Mouse (Mus musculus): ENCODE results near the gene Grid1.

Grid1 gene

GRCm38 (mm10) chr14:35120905-35121304 lies 301.0 kb downstream of the Grid1 start:
- no peak for DNase-seq

- no peak for DNase-seq
Measured at GRCm38 (mm10) chr14:35122111-35122510, 302.2 kb downstream of the Grid1 start.

- DNase-seq, result no peak
Measured at GRCm38 (mm10) chr14:35123260-35123875, 303.5 kb downstream of the Grid1 start.

DNA sequence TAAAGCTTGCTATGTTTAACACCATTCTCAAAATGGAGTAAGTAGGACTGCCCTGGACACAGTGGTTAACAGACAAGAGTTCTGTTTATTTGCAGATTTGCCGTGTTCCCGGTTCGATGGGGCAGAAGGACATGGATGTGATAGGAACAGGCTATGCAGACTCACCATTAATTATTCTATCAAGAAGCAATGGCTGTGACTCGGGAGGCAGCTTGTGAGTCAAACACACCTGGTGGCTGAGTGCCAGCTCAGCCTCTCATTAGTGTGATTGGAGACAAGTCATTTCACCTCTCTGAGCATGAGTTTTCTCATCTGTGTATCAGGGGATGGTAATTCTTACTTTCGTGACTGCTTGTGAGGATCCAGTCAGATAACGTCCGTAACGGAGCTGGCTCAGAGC lies 307.7 kb downstream of the Grid1 start:
- DNase-seq, result no peak

DNA sequence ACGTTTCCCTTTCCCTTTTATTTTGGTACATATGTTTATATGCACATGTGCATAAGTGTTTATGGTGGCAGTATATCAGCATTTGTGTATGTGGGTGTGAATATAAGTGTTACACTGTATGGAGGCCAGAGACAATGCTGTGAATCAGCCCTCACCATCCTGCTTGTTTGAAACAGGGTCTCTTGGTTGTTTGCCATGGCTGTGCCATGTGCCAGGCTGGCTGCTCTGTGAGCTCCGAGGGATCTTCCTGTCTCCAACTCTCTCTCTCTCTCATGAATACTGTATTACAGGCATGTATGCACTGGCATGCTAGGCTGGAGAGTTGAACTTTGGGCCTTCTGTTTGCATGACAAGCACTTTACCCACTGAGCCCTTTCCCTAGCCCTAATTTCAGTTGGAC lies 315.1 kb downstream of the Grid1 start:
- no peak for DNase-seq

GRCm38 (mm10) chr14:35138069-35138468 lies 318.2 kb downstream of the Grid1 start:
- no peak for DNase-seq

- DNase-seq, result no peak
Measured at GRCm38 (mm10) chr14:35139824-35140223, 319.9 kb downstream of the Grid1 start.

DNA sequence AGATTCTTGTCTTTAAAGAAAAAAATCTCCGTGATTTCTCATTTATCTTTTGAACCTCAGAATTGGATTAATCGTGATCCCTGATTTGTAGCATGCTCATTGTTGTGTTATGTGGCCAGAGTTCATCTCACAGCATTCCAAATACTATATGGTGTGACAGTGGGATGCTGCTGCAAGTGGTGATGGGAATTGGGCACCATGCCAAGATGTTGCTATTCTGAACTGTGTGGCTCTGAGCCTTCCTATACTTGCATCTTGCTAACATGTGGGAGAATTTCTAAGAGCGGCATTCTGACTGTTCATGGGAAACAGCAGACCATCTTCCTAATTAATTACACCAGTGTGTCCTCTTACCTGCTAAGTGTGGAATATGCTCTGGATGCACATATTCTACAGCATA lies 332.5 kb downstream of the Grid1 start:
- no peak for DNase-seq

- DNase-seq, result no peak
Measured at GRCm38 (mm10) chr14:35153701-35154277, 333.9 kb downstream of the Grid1 start.

DNA sequence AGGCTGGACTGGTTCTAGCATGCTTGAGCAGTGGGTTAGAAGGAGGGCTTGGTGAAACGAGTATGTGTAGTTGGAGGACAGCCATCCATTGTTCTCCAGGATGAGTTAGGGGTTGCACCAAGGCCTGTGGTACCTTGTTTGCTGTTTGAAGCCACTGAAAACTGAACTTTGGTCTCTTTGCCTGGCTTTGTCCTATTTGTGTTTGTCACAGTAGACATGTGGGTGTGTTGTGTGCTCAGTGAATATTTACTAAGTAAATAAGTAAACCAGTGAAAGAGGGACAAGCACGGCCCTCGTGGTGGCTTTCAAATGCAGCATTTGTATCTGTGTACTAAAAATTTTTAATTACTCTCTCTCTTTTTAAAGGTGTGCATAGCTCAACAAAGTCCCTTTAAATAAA lies 334.5 kb downstream of the Grid1 start:
- no peak for DNase-seq

- no peak for DNase-seq
Measured at GRCm38 (mm10) chr14:35157069-35157655, 337.3 kb downstream of the Grid1 start.

GRCm38 (mm10) chr14:35159296-35159695 lies 339.4 kb downstream of the Grid1 start:
- DNase-seq, result no peak

DNA sequence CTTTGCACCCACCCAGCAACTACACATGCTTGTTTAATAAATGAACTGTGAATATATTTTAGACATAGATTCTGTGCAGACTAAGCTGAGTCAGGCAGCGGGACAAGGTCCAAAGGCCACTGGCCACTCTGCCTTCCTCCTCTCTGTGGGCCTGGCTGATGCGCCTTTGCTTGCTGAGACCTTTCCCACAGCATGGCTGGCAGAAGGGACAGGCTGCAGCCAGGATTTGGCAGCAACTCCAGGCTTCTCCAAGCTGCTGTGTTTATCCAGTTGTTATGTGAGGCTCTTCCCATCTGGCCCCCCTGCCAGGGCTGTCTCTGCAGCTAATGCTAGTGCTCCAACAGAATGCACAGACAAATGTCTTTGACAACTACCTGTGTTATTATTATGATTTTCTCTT lies 347.5 kb downstream of the Grid1 start:
- no peak for DNase-seq

- no peak for DNase-seq
Measured at GRCm38 (mm10) chr14:35173861-35174260, 354.0 kb downstream of the Grid1 start.

DNA sequence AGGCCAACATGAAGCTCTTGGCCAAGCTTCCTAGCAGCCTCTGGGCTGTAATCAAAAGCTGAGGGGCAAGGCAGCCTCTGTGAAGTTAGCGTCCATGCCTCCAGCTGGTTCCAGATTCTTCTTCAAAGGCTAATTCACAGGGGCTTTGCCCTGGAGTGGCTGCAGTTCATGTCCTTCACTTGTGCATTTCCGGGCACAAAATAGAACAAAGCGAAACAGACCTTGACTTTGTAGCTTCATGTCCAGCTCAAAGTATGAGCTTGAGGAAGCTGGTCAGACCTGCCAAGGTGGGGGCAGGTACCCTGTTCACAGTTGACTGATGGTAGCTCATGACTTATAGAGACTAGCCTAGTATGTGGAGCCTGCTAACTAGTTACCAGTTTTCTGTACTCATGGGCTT lies 356.1 kb downstream of the Grid1 start:
- DNase-seq, result no peak

- DNase-seq, result no peak
Measured at GRCm38 (mm10) chr14:35179076-35179475, 359.2 kb downstream of the Grid1 start.

- no peak for DNase-seq
Measured at GRCm38 (mm10) chr14:35185399-35185798, 365.5 kb downstream of the Grid1 start.

DNA sequence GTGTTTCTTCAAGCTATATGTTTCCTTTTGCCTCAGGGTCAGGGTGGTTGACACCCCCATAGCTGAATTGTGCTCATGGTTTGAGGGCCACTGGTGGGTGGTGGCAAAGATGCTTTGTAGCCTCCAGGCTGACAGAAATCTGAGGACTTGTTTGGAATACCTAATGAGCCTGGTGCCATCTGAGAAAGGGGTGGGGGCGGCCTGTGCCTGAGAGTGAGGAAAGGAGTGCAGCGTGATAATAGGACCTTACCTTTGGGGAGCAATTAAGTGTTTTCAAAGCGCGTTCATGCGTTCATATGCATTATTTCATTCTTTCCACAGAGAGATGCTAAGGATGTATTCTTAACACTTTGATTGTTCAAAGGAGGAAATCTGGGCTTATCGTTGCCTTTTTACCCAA lies 372.3 kb downstream of the Grid1 start:
- DNase-seq, result no peak

DNA sequence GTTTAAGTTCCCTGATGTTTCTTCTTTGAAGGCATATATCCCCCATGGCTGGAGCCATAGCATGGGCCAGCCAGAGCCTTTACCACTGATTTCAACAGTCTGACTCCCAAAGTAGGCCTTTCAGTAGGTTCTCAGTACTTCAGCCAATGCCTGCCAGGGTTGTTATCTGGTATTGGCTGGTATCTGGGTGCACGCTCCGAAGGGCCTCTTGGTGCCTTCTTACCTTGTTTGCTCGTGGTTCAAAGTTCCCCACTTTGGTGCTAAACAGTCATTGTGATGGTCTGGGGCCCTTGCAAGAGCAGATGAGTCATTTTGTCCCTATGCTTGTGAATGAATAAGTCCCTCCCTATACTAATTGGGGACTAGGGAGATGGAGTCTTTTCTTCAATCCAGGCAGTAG lies 377.5 kb downstream of the Grid1 start:
- DNase-seq, result no peak

DNA sequence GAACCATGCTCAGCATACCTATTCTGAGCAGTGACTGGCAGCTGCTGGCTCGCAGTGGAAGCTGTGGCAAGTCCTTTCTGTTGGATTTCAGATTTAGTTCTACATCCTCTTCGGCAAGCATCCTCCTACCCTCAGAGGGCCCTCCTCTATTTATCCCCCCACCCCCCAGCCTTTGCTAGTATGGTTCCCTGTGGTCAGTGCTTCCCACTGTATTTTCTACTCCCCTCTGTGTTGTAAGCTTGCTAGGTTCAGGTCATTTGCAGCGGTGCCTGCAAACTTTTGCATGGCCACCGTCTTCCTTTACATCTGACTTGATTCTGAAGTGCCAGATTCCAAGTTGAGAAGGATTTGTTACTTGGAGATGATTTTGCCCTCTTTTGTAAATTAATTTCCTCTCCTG lies 378.5 kb downstream of the Grid1 start:
- DNase-seq, result no peak

- no peak for DNase-seq
Measured at GRCm38 (mm10) chr14:35198899-35199298, 379.0 kb downstream of the Grid1 start.

- DNase-seq, result no peak
Measured at GRCm38 (mm10) chr14:35209444-35209843, 389.5 kb downstream of the Grid1 start.

DNA sequence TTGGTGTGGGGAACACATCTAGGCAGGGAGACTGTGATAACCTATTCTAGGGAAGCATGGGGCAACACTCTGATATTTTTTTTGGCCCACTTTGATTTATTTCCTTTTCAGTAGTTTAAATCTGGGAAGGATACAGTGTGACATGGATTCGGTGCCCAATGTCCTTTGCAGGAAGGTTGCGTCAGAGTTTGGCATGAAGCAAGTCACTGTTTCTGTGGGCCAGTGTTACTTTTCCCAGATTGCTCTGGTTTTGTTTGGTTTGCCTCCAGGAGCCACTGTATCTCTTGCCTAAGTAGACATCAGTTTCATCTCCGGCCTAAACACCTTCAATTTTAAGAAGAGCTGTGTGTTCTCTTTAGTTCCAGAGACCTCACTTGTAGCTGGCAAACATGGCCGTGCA lies 399.1 kb downstream of the Grid1 start:
- DNase-seq, result no peak

GRCm38 (mm10) chr14:35222196-35222595 lies 402.3 kb downstream of the Grid1 start:
- no peak for DNase-seq

DNA sequence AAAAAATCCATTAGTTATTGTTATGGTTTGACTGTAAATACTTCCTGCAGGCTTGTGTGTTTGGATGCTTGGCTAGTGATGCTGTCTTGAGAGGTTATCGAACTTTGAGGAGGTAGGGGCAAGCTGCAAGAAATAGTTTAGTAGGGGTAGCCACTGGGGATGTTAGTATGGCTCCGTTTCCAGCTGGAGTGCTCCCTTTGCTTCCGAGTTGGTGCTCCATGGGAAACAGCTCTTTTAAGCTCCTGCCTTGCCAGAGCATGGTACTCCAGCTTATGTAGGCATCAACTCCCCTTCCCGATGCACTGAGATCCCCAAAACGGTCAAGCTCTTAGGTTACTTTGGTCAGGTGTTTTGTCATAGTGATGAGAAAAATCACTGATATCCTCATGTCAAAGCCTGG lies 407.7 kb downstream of the Grid1 start:
- DNase-seq, result no peak
